Mouse (Mus musculus) heart, embryonic 13.5 days (tissue): ENCODE data around the gene Cmtm5. TPM values are rescaled to one million over a fixed set of nuclear protein-coding genes. Genes with fewer than 3 reads are reported as not detected.

Source experiments
- ATAC-seq: fragments of 200-750 bp; cut with Nextera tagmentation; 2 replicates; pipeline ENCODE4 v1.8.0; 2017; ENCODE audit warnings: moderate TSS enrichment; ENCODE audit not compliant: insufficient number of reproducible peaks, low FRiP score, low TSS enrichment; ENCODE audit errors: extremely low read depth
- H3K27ac ChIP-seq: fragments of 300-500 bp; sonication (generic); replicated peaks from 2 replicates; pipeline ENCODE4 v1.5.1; 2015; ENCODE audit warnings: moderate library complexity, mild to moderate bottlenecking, inconsistent platforms
- H3K27me3 ChIP-seq: fragments of 300-500 bp; sonication (generic); replicated peaks from 2 replicates; pipeline ENCODE4 v1.6.1; 2015; ENCODE audit warnings: mild to moderate bottlenecking, inconsistent platforms
- H3K36me3 ChIP-seq: fragments of 300-500 bp; sonication (generic); 2 replicates; pipeline ENCODE4 v1.6.1; 2015; ENCODE audit warnings: mild to moderate bottlenecking, inconsistent platforms
- H3K4me1 ChIP-seq: fragments of 300-500 bp; sonication (generic); 2 replicates; pipeline ENCODE4 v1.6.1; 2015; ENCODE audit warnings: inconsistent platforms
- H3K4me2 ChIP-seq: fragments of 300-500 bp; sonication (generic); 2 replicates; pipeline ENCODE4 v1.6.1; 2015; ENCODE audit warnings: inconsistent platforms, mild to moderate bottlenecking, moderate library complexity
- H3K4me3 ChIP-seq: fragments of 300-500 bp; sonication (generic); 2 replicates; pipeline ENCODE4 v1.5.1; 2015; ENCODE audit warnings: moderate library complexity, mild to moderate bottlenecking, inconsistent platforms
- H3K9ac ChIP-seq: fragments of 300-500 bp; sonication (generic); 2 replicates; pipeline ENCODE4 v1.6.1; 2015; ENCODE audit warnings: inconsistent platforms, mild to moderate bottlenecking, moderate library complexity
- H3K9me3 ChIP-seq: fragments of 300-500 bp; sonication (generic); 2 replicates; pipeline ENCODE4 v1.6.1; 2016; ENCODE audit warnings: inconsistent platforms
- WGBS: fragments of 180-500 bp; shearing (Covaris S2); methylation state at CpG from one replicate; pipeline ENCODE4 v1.1.7; 2015; ENCODE audit warnings: mixed read lengths; 5-methylcytosine and 5-hydroxymethylcytosine counted together
- polyA plus RNA-seq: library from polyadenylated mRNA; unstranded; fragments of >200 nt; fragmentation: Nextera tagmentation; extraction: Ambion mirVana; gene quantifications from 2 replicates; pipeline ENCODE4 v1.2.1, GENCODE M21; 2015

Gene Cmtm5
- polyA plus RNA-seq = 0.49 and 0.98 TPM in 2 replicates

- H3K4me1 ChIP-seq = peaks cover 30% of the 10 kb centered on the region
- 0 out of 2 replicates have a peak within 1 kb of the TSS, but pooled peaks have one; percentile 2 for H3K4me2 ChIP-seq
- 18% methylated on average over 8 of the region's 8 CpGs for WGBS
- no peak within 1 kb of the TSS for H3K4me3 ChIP-seq
- peak within 1 kb of the TSS; percentile 25; the same call in 1 of the 2 replicates for H3K27ac ChIP-seq
- ATAC-seq = no peak
- H3K27me3 ChIP-seq = peaks cover 13% of the 10 kb centered on the region
- peak within 1 kb of the TSS; percentile 25; the same call in 1 of the 2 replicates for H3K9ac ChIP-seq
- no peaks in the 10 kb centered on the region for H3K9me3 ChIP-seq
- H3K36me3 ChIP-seq = peaks cover 15% of the 10 kb centered on the region
These were observed at the start of gene Cmtm5 for GRCm38 (mm10) chr14:54935904-54936830. Gene Cmtm5, plus strand, starts transcription at chr14:54936261.

DNA sequence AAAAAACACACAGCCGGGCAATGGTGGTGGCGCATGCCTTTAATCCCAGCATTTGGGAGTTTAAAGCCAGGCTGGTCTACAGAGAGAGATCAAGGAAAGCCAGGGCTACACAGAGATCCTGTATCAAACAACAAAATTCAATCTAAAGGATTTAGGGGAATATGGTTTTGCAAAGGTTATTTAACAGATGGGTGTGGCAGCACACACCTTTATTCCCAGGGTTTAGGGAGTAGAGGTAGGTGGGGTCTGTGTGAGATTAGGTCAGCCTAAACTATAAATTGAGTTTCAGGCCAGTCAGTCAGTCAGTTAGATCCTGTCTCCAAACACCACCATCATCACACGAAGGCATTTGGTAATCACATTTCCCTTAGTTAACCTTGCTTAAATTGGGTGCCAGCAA, 43.9 kb upstream of the Cmtm5 start, which contains the start of gene Pabpn1:
TSS of gene Pabpn1 (plus strand) at position 301 of the 400 bp plus-strand sequence.
- 94% methylated on average over 3 of the region's 3 CpGs for WGBS
- ATAC-seq = no peak
- peaks cover 30% of the 10 kb centered on the region for H3K4me1 ChIP-seq
- H3K9ac ChIP-seq = peak within 1 kb of the TSS; percentile 76
- H3K4me2 ChIP-seq = peak within 1 kb of the TSS; percentile 68
- H3K27me3 ChIP-seq = no peaks in the 10 kb centered on the region
- peaks cover 23% of the 10 kb centered on the region for H3K36me3 ChIP-seq
- H3K4me3 ChIP-seq = peak within 1 kb of the TSS; percentile 94
- H3K27ac ChIP-seq = peak within 1 kb of the TSS; percentile 87
- H3K9me3 ChIP-seq = no peaks in the 10 kb centered on the region

- WGBS = under 1% methylated on average over 38 of the region's 38 CpGs
- peak; percentile 98 for ATAC-seq
- Histone ChIP-seq H3K9ac (peak overlapping the region; percentile 100), H3K9me3 (no peaks in the 10 kb centered on the region), H3K27me3 (no peaks in the 10 kb centered on the region), H3K4me1 (peaks cover 36% of the 10 kb centered on the region), H3K4me3 (peak overlapping the region; percentile 94), H3K27ac (peak overlapping the region; percentile 96), H3K36me3 (peaks cover 34% of the 10 kb centered on the region), H3K4me2 (peak overlapping the region; percentile 85)
These were observed 42.3 kb upstream of the Cmtm5 start for GRCm38 (mm10) chr14:54893651-54894181.

- Histone ChIP-seq H3K9ac (peak overlapping the region; percentile 100), H3K4me1 (peaks cover 36% of the 10 kb centered on the region), H3K4me3 (peak overlapping the region; percentile 94), H3K9me3 (no peaks in the 10 kb centered on the region), H3K27me3 (no peaks in the 10 kb centered on the region), H3K4me2 (peak overlapping the region; percentile 85), H3K36me3 (peaks cover 42% of the 10 kb centered on the region), H3K27ac (peak overlapping the region; percentile 96)
- 1% methylated on average over 45 of the region's 54 CpGs for WGBS
- ATAC-seq = peak; percentile 68
These were observed 41.5 kb upstream of the Cmtm5 start for GRCm38 (mm10) chr14:54894296-54895151.

DNA sequence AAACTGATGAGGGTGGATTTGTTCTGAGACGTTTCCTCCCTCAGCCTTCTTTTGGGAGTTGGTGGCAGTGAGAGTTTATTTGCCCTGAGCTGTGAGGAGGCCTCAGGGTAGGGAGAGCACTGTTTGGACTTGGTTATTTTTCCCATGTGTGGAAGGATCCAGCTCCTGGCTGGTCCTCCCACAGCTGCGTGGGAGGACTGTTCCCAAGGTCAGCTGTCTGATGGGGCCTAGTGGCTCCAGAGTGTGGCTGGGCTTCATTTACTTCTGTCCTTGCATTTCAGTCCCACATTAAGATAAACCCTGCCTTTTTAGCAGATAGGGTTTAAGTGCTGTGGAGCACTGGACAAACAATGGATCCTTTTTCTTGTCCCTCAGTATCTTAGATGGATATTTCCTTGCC, 38.6 kb upstream of the Cmtm5 start:
- H3K9ac ChIP-seq = peak overlapping the region; percentile 8; the same call in 1 of the 2 replicates
- no peaks in the 10 kb centered on the region for H3K27me3 ChIP-seq
- ATAC-seq = no peak
- H3K4me3 ChIP-seq = no peak overlapping the region
- WGBS = 43% methylated on average over 2 of the region's 2 CpGs
- peaks cover 40% of the 10 kb centered on the region for H3K4me1 ChIP-seq
- H3K27ac ChIP-seq = peak overlapping the region; percentile 44
- H3K4me2 ChIP-seq = no peak overlapping the region
- peaks cover 42% of the 10 kb centered on the region for H3K36me3 ChIP-seq
- H3K9me3 ChIP-seq = no peaks in the 10 kb centered on the region

GRCm38 (mm10) chr14:54900383-54900782, 35.7 kb upstream of the Cmtm5 start:
- peak overlapping the region; percentile 45 for H3K27ac ChIP-seq
- no peak overlapping the region for H3K4me2 ChIP-seq
- H3K9me3 ChIP-seq = no peaks in the 10 kb centered on the region
- H3K9ac ChIP-seq = no peak overlapping the region
- no peaks in the 10 kb centered on the region for H3K27me3 ChIP-seq
- no peak for ATAC-seq
- no peak overlapping the region for H3K4me3 ChIP-seq
- H3K4me1 ChIP-seq = peaks cover 29% of the 10 kb centered on the region
- WGBS = 2% methylated on average over 3 of the region's 3 CpGs
- peaks cover 57% of the 10 kb centered on the region for H3K36me3 ChIP-seq

- Histone ChIP-seq H3K4me3 (no peak overlapping the region), H3K4me2 (no peak overlapping the region), H3K27me3 (no peaks in the 10 kb centered on the region), H3K9ac (no peak overlapping the region), H3K27ac (no peak overlapping the region), H3K36me3 (peaks cover 57% of the 10 kb centered on the region), H3K4me1 (peaks cover 4% of the 10 kb centered on the region), H3K9me3 (no peaks in the 10 kb centered on the region)
- no peak for ATAC-seq
- 84% methylated on average over 4 of the region's 4 CpGs for WGBS
These were observed 32.4 kb upstream of the Cmtm5 start for GRCm38 (mm10) chr14:54903641-54904040.

- Histone ChIP-seq H3K4me3 (no peak overlapping the region), H3K4me1 (peaks cover 28% of the 10 kb centered on the region), H3K9ac (peak overlapping the region; percentile 42; the same call in 1 of the 2 replicates), H3K4me2 (no peak overlapping the region), H3K36me3 (peaks cover 63% of the 10 kb centered on the region), H3K9me3 (no peaks in the 10 kb centered on the region), H3K27ac (no peak overlapping the region), H3K27me3 (peaks cover 4% of the 10 kb centered on the region; the same call in 1 of the 2 replicates)
- WGBS = 69% methylated on average over 7 of the region's 7 CpGs
- ATAC-seq = no peak
These were observed 27.4 kb upstream of the Cmtm5 start for GRCm38 (mm10) chr14:54908682-54909081.

DNA sequence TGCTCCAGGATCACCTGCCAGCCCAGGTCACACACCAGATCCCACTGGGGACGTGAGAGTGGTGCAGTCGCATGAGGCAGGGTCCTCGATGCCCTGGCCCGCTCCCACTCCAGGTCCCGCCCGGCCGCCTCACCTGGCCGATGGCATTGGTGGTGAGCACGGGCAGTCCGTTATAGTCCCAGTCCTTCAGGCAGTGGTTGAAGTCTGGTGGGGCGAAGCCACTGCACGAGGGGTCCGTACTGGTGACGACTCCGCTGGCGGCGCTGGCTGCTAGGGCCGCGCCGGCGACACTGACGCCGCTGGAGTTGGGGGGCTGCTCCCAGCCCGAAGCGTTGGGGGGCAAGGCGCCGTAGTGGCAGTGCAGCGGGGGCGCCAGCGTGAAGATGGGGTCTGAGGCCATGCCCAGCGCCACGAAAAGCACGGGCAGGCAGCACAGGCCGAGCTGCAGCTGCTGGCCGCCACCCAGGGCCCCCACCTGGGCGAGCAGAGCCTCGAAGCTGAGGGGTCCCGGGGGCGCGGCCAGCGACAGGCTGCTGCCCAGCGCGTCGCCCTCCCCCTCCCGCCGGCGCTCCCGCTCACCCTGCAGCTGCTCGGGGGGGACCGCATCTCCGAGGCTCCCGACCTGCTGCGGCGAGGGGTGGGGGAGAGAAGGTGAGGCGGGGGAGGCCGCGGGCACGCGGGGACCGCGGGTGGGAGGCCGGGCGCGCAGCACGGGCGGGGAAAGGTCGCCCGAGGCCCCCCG, 23.8 kb upstream of the Cmtm5 start:
- ATAC-seq = peak; percentile 18; the same call in 1 of the 2 replicates
- H3K4me1 ChIP-seq = peaks cover 29% of the 10 kb centered on the region
- peak overlapping the region; percentile 94 for H3K4me2 ChIP-seq
- peak overlapping the region; percentile 74 for H3K27ac ChIP-seq
- peak overlapping the region; percentile 91 for H3K9ac ChIP-seq
- peak overlapping the region; percentile 77 for H3K4me3 ChIP-seq
- WGBS = 2% methylated on average over 59 of the region's 69 CpGs
- H3K9me3 ChIP-seq = no peaks in the 10 kb centered on the region
- peaks cover 50% of the 10 kb centered on the region for H3K36me3 ChIP-seq
- H3K27me3 ChIP-seq = peaks cover 4% of the 10 kb centered on the region; the same call in 1 of the 2 replicates

- Histone ChIP-seq H3K4me2 (peak within 1 kb of the TSS; percentile 94), H3K4me3 (peak within 1 kb of the TSS; percentile 77), H3K27ac (peak within 1 kb of the TSS; percentile 74), H3K9me3 (no peaks in the 10 kb centered on the region), H3K9ac (peak within 1 kb of the TSS; percentile 91), H3K27me3 (peaks cover 4% of the 10 kb centered on the region; the same call in 1 of the 2 replicates), H3K4me1 (peaks cover 29% of the 10 kb centered on the region), H3K36me3 (peaks cover 49% of the 10 kb centered on the region)
- ATAC-seq = peak; percentile 28; the same call in 1 of the 2 replicates
- WGBS = 1% methylated on average over 26 of the region's 28 CpGs
These were observed 23.2 kb upstream of the Cmtm5 start, which contains the start of gene Slc22a17 for GRCm38 (mm10) chr14:54912886-54913285. Gene Slc22a17, minus strand, starts transcription at chr14:54913132.
